Mouse (Mus musculus): Measurements from ENCODE around the gene Rspo4. TPM values are rescaled to one million over a fixed set of nuclear protein-coding genes. Genes with fewer than 3 reads are reported as not detected.

The Rspo4 gene
- total and polyA plus RNA-seq, 3 experiments, result 0.11 TPM; not detected in 2

- ATAC-seq (ENCODE audit: extremely low read depth, insufficient number of reproducible peaks, low FRiP score, poor library complexity, severe bottlenecking) (no peak), DNase-seq (ENCODE audit: low spot score) (no peak)
- Histone ChIP-seq H3K9me3 (replicated peaks) (no peaks in the 10 kb centered on the region), H3K27me3 (ENCODE audit: insufficient read depth, low read length) (peaks cover 2% of the 10 kb centered on the region; the same call in 1 of the 2 replicates), H3K36me3 (replicated peaks) (no peaks in the 10 kb centered on the region), H3K4me3 (ENCODE audit: low read depth, low read length) (no peak overlapping the region), H3K4me1 (ENCODE audit: insufficient read depth, low read depth, low read length) (no peaks in the 10 kb centered on the region)
- TF ChIP-seq GATA1 (IDR thresholded peaks at IDR 0.05; ENCODE audit: borderline replicate concordance, low read length) (no peak), TAL1 (conservative IDR thresholded peaks at IDR 0.05; ENCODE audit: low read depth, low read length) (no peak), CTCF (IDR thresholded peaks at IDR 0.05; ENCODE audit: low read depth, low read length) (no peak), POLR2AphosphoS5 (IDR thresholded peaks at IDR 0.05; ENCODE audit: insufficient replicate concordance, low read depth, low read length) (no peak), GATA2 (IDR thresholded peaks at IDR 0.05; ENCODE audit: borderline replicate concordance, low read depth, low read length) (no peak)
Observed at GRCm38 (mm10) chr2:151904636-151905035, 61.9 kb downstream of the Rspo4 start.

DNA sequence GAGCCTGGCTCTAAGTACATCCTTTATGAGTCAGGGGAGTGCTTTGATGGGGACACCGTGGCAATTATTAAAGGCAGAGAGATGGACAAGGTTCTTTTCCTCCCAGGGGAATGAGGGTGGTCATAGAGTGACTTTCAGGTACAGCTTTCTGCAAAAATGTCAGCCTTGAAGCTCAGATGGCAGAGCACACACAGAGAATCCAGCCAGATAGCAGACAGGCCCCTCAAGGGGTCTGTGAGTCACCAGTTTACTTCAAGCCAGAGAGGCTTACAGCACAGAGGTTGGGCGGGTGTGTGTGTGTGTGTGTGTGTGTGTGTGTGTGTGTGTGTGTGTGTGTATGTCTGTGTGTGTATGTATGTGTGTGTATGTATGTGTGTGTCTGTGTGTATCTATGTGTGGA, 64.3 kb downstream of the Rspo4 start:
- Histone ChIP-seq H3K4me1 (ENCODE audit: insufficient read depth, low read depth, low read length) (no peaks in the 10 kb centered on the region), H3K4me3 (ENCODE audit: low read depth, low read length) (no peak overlapping the region), H3K36me3 (replicated peaks) (no peaks in the 10 kb centered on the region), H3K9me3 (replicated peaks) (no peaks in the 10 kb centered on the region), H3K27me3 (ENCODE audit: insufficient read depth, low read length) (peaks cover 2% of the 10 kb centered on the region; the same call in 1 of the 2 replicates)
- DNase-seq (ENCODE audit: low spot score) (no peak), ATAC-seq (ENCODE audit: extremely low read depth, insufficient number of reproducible peaks, low FRiP score, poor library complexity, severe bottlenecking) (no peak)
- no peak for TF ChIP-seq TAL1 (conservative IDR thresholded peaks at IDR 0.05; ENCODE audit: low read depth, low read length)
- no peak for TF ChIP-seq POLR2AphosphoS5 (IDR thresholded peaks at IDR 0.05; ENCODE audit: insufficient replicate concordance, low read depth, low read length)

DNA sequence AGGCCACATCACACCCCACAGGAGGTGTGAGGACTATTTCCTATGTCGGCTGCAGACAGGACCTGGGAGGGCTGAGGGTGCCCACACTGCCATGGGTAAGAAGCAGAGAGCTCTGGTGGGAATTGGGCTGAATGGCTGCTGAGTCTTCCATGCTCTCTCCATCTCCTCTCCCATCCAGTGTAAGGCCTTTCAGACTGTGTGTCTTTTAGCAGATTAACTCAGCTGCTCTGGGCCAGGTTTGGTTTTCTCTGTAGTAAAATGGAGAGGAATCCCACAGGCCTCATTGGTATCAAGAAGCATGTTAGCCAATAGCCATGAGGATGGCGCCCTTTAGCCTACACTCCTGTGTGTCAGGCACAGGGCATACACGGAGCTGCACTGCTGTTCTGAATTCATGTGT, 66.7 kb downstream of the Rspo4 start:
- Histone ChIP-seq H3K4me3 (ENCODE audit: low read depth, low read length) (no peak overlapping the region), H3K36me3 (replicated peaks) (no peaks in the 10 kb centered on the region), H3K27me3 (ENCODE audit: insufficient read depth, low read length) (peaks cover 2% of the 10 kb centered on the region; the same call in 1 of the 2 replicates), H3K4me1 (ENCODE audit: insufficient read depth, low read depth, low read length) (no peaks in the 10 kb centered on the region), H3K9me3 (replicated peaks) (no peaks in the 10 kb centered on the region)
- ATAC-seq (ENCODE audit: extremely low read depth, insufficient number of reproducible peaks, low FRiP score, poor library complexity, severe bottlenecking), result no peak
- TF ChIP-seq POLR2AphosphoS5 (IDR thresholded peaks at IDR 0.05; ENCODE audit: insufficient replicate concordance, low read depth, low read length) (no peak), GATA1 (IDR thresholded peaks at IDR 0.05; ENCODE audit: borderline replicate concordance, low read length) (no peak), GATA2 (IDR thresholded peaks at IDR 0.05; ENCODE audit: borderline replicate concordance, low read depth, low read length) (no peak), CTCF (IDR thresholded peaks at IDR 0.05; ENCODE audit: low read depth, low read length) (no peak), TAL1 (conservative IDR thresholded peaks at IDR 0.05; ENCODE audit: low read depth, low read length) (no peak)
- DNase-seq (ENCODE audit: low spot score), result no peak

DNA sequence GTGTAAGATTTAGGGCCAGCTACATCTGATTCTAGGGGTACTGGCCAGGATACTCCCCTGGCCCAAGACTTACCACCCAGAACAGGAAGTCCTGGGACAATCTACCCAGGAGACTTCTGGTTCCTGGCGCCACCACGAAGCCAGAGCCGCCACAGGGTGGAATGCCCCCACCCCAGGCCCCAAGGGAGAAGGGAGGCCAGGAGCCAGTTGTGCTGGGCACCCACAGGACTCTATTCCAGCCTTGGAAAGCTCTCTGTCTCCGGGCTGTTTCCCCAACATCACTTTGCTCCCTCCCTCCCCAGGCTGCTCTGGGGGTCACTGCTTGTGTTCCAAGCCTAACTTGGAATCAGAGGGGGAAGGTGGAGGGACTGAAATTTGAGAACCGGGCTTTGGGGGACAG, 67.8 kb downstream of the Rspo4 start:
- Histone ChIP-seq H3K4me3 (ENCODE audit: low read depth, low read length) (no peak overlapping the region), H3K4me1 (ENCODE audit: insufficient read depth, low read depth, low read length) (no peaks in the 10 kb centered on the region), H3K9me3 (replicated peaks) (no peaks in the 10 kb centered on the region), H3K27me3 (ENCODE audit: insufficient read depth, low read length) (peaks cover 2% of the 10 kb centered on the region; the same call in 1 of the 2 replicates), H3K36me3 (replicated peaks) (no peaks in the 10 kb centered on the region)
- no peak for DNase-seq (ENCODE audit: low spot score)
- no peak for ATAC-seq (ENCODE audit: extremely low read depth, insufficient number of reproducible peaks, low FRiP score, poor library complexity, severe bottlenecking)
- no peak for TF ChIP-seq GATA2 (IDR thresholded peaks at IDR 0.05; ENCODE audit: borderline replicate concordance, low read depth, low read length)
- no peak for TF ChIP-seq CTCF (IDR thresholded peaks at IDR 0.05; ENCODE audit: low read depth, low read length)
- no peak for TF ChIP-seq POLR2AphosphoS5 (IDR thresholded peaks at IDR 0.05; ENCODE audit: insufficient replicate concordance, low read depth, low read length)
- no peak for TF ChIP-seq GATA1 (IDR thresholded peaks at IDR 0.05; ENCODE audit: borderline replicate concordance, low read length)

DNA sequence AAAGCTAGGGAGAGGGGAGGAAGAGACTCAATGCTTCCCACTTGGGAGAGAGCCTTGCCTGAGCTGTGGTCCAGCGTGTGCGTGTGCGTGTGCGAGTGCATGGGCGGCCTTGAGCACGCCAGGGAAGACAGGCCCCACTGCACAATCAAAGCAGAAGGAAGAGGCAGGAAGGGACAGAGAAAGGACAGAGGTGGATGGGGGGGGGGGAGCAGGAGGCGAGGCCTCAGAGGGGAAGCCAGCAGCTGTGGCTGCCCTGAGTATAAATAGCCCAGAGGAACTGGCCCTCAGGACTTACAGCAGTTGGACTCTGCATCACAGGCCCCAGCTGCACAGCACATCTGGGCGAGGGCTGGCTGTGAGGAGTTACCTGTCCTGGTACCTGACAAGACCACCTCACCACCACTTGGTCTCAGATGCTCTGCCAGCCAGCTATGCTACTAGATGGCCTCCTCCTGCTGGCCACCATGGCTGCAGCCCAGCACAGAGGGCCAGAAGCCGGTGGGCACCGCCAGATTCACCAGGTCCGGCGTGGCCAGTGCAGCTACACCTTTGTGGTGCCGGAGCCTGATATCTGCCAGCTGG, 68.3 kb downstream of the Rspo4 start, which contains the start of gene Angpt4:
Angpt4 (plus strand) TSS at position 292 of the 582 bp plus-strand sequence.
- peaks cover 2% of the 10 kb centered on the region; the same call in 1 of the 2 replicates for H3K27me3 ChIP-seq (ENCODE audit: insufficient read depth, low read length)
- no peaks in the 10 kb centered on the region for H3K4me1 ChIP-seq (ENCODE audit: insufficient read depth, low read depth, low read length)
- no peaks in the 10 kb centered on the region for H3K36me3 ChIP-seq (replicated peaks)
- no peak for DNase-seq (ENCODE audit: low spot score)
- no peak for ATAC-seq (ENCODE audit: extremely low read depth, insufficient number of reproducible peaks, low FRiP score, poor library complexity, severe bottlenecking)
- H3K4me3 ChIP-seq (ENCODE audit: low read depth, low read length), result no peak within 1 kb of the TSS
- no peaks in the 10 kb centered on the region for H3K9me3 ChIP-seq (replicated peaks)
- TF ChIP-seq GATA1 (IDR thresholded peaks at IDR 0.05; ENCODE audit: borderline replicate concordance, low read length) (no peak), POLR2AphosphoS5 (IDR thresholded peaks at IDR 0.05; ENCODE audit: insufficient replicate concordance, low read depth, low read length) (no peak), TAL1 (conservative IDR thresholded peaks at IDR 0.05; ENCODE audit: low read depth, low read length) (no peak), GATA2 (IDR thresholded peaks at IDR 0.05; ENCODE audit: borderline replicate concordance, low read depth, low read length) (no peak), CTCF (IDR thresholded peaks at IDR 0.05; ENCODE audit: low read depth, low read length) (no peak)

GRCm38 (mm10) chr2:151911751-151912150, 69.0 kb downstream of the Rspo4 start:
- H3K4me1 ChIP-seq (ENCODE audit: insufficient read depth, low read depth, low read length), result no peaks in the 10 kb centered on the region
- ATAC-seq (ENCODE audit: extremely low read depth, insufficient number of reproducible peaks, low FRiP score, poor library complexity, severe bottlenecking), result no peak
- DNase-seq (ENCODE audit: low spot score), result no peak
- TF ChIP-seq CTCF (IDR thresholded peaks at IDR 0.05; ENCODE audit: low read depth, low read length) (no peak), TAL1 (conservative IDR thresholded peaks at IDR 0.05; ENCODE audit: low read depth, low read length) (no peak), GATA2 (IDR thresholded peaks at IDR 0.05; ENCODE audit: borderline replicate concordance, low read depth, low read length) (no peak), POLR2AphosphoS5 (IDR thresholded peaks at IDR 0.05; ENCODE audit: insufficient replicate concordance, low read depth, low read length) (no peak), GATA1 (IDR thresholded peaks at IDR 0.05; ENCODE audit: borderline replicate concordance, low read length) (no peak)
- no peak overlapping the region for H3K4me3 ChIP-seq (ENCODE audit: low read depth, low read length)
- no peaks in the 10 kb centered on the region for H3K9me3 ChIP-seq (replicated peaks)
- peaks cover 2% of the 10 kb centered on the region; the same call in 1 of the 2 replicates for H3K27me3 ChIP-seq (ENCODE audit: insufficient read depth, low read length)
- no peaks in the 10 kb centered on the region for H3K36me3 ChIP-seq (replicated peaks)

Data from G1E (cell line).